Mouse (Mus musculus): Measurements from ENCODE around the gene Camkmt.

Camkmt gene

GRCm38 (mm10) chr17:85170541-85171255 lies 80.3 kb downstream of the Camkmt start:
- DNase-seq (ENCODE audit: low spot score), result no peak

GRCm38 (mm10) chr17:85171951-85172350 lies 81.6 kb downstream of the Camkmt start:
- no peak for DNase-seq (ENCODE audit: low spot score)

- DNase-seq (ENCODE audit: low spot score), result no peak
These were observed 86.9 kb downstream of the Camkmt start for GRCm38 (mm10) chr17:85177231-85177630.

- no peak for DNase-seq (ENCODE audit: low spot score)
These were observed 90.2 kb downstream of the Camkmt start for GRCm38 (mm10) chr17:85180471-85181060.

GRCm38 (mm10) chr17:85189227-85190127 lies 99.1 kb downstream of the Camkmt start:
- DNase-seq (ENCODE audit: low spot score), result peak; percentile 54

- no peak for DNase-seq (ENCODE audit: low spot score)
These were observed 99.7 kb downstream of the Camkmt start for GRCm38 (mm10) chr17:85190128-85190435.

GRCm38 (mm10) chr17:85193294-85193693 lies 102.9 kb downstream of the Camkmt start:
- DNase-seq (ENCODE audit: low spot score), result no peak

DNA sequence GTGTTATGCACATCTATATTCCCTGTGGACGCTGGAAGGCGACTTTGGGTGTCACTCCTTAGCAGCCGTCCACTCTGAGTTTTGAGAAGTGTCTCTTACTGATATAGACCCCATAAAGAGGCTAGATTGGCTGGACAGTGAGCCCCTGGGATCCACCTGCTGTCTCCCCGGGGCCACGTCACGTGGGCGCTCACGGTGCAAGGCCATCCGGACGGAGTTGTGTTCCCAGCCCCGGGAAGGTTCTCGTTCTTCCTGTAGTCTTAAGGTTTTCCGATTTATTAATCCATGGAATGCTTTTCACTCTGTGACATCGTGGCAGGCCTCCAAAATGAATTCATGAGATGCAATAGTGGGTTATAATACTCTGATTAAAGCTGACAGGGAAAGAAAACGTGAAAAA lies 108.4 kb downstream of the Camkmt start:
- no peak for DNase-seq (ENCODE audit: low spot score)

- no peak for DNase-seq (ENCODE audit: low spot score)
These were observed 109.0 kb downstream of the Camkmt start for GRCm38 (mm10) chr17:85199321-85199720.

- no peak for DNase-seq (ENCODE audit: low spot score)
These were observed 127.7 kb downstream of the Camkmt start for GRCm38 (mm10) chr17:85218054-85218453.

DNA sequence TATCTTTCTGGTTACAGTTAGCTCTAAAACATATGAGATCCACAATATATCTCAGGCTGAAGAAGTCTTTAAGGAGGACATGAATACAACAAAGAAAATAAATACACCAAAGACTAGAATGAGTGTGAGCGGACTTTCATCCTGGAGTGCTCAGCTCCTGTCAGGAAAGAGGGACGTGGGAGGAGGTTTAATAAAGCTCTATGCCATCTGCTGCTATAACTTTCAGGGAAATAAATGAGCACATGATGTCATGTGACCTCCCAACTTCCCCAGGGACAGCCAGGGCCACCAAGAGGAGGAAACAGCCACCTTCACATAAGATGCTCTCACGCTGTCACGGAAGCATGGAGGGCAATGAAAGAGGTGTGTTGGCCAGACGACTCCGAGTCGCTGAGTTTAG lies 151.8 kb downstream of the Camkmt start:
- DNase-seq (ENCODE audit: low spot score), result no peak

DNA sequence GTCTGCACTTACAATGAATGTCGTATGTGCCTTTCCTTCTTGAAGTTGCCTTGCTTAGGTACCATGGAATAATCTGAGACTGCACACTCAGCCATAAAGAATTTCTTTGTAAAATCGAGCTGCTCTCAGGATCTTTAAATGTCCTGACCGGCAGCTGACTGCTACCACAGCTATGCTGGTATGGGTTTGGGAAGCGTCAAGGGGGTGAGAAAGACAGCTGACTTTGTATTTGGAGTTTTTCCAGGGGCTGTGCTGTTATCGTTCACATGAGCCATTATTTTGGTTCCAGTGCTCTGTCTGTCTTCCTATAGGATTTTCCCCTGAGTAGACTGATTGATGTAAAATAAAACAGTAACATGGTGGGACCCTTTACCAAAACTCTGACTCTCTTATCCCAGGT lies 158.6 kb downstream of the Camkmt start:
- DNase-seq (ENCODE audit: low spot score), result no peak

- DNase-seq (ENCODE audit: low spot score), result no peak
These were observed 159.4 kb downstream of the Camkmt start for GRCm38 (mm10) chr17:85249744-85250143.

- DNase-seq (ENCODE audit: low spot score), result no peak
These were observed 166.6 kb downstream of the Camkmt start for GRCm38 (mm10) chr17:85256930-85257329.

GRCm38 (mm10) chr17:85257348-85257747 lies 167.0 kb downstream of the Camkmt start:
- DNase-seq (ENCODE audit: low spot score), result no peak

GRCm38 (mm10) chr17:85258703-85259341 lies 168.5 kb downstream of the Camkmt start:
- no peak for DNase-seq (ENCODE audit: low spot score)

DNA sequence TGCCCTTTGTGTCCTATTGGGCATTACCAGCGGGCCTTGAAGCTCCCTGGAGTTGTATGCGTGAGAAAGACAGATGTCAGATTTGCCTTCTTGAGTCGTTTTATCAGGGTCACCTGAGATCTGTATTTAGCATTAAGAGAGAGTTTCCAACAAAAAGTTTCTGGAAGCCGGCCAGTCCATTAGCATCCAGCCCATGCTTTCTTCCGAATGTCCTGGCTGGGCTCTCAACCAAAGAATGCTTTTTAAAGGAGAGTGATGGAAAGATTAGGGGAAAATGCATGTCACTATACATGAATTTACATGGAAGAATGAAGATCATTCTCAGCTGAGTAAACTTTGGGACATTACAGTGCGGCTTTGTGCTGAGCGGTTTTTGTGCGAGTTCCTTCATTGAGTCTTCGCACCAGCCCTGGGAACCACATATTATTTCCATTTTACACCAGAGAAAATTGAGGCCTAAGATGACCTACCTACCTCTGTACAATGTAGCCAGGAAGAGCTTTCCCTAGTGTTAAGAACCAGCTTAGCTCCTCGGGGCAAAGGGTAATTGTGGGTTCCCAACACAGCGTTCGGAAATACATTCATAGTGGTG lies 176.6 kb downstream of the Camkmt start:
- no peak for DNase-seq (ENCODE audit: low spot score)

DNA sequence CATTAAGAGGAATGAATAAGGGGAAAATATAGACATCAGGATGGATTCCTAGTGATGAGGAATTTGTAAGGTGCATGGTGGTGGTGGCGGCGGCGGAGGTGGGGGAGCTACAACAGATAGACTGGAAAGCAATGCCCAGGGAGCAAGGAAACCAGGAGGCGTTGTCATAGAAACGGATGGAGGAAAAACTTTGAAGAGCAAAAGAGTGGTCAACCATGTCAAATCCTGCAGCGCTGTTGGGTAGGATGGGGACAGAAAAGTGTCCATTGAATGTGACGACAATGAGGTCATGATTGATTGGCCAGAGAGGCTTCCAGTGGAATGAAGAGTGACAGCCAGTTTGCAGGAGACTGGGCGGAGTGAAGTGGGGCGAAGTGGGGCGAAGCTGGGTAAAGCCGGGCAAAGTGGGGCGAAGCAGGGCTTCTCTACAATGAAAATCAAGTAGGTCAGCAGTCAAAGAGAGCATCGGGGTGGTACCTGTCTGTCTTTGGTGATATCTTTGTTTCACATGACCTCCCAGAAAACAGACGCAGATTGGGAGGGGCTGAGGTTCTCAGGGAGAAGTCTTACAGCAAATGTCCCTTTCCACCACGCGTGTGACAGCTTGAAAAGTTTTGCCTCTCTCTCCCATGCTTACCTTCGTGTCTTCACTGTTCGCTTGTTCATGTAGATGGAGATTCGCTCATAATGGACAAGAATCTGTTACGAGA lies 181.3 kb downstream of the Camkmt start:
- DNase-seq (ENCODE audit: low spot score), result no peak

- DNase-seq (ENCODE audit: low spot score), result no peak
These were observed 189.4 kb downstream of the Camkmt start for GRCm38 (mm10) chr17:85279720-85280119.

DNA sequence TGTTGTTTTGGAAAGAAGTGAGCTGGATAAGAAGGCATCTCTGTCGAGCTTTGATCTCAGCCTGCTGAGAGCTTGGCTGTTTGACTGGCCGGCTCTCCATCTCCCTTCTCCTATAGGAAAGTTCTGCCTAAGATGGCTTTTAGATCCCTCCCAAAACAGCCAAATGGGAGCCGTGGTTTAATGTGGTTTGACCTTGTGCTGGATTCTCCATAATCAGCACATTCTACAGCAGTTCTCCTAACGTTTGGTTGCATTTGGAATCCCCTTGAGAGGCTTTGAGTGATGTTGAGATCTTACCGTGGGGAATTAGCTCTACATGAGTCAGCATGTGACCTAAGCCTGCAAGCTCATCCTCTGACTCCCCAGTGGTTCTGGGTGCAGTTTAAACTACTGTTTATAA lies 192.1 kb downstream of the Camkmt start:
- DNase-seq (ENCODE audit: low spot score), result no peak

DNA sequence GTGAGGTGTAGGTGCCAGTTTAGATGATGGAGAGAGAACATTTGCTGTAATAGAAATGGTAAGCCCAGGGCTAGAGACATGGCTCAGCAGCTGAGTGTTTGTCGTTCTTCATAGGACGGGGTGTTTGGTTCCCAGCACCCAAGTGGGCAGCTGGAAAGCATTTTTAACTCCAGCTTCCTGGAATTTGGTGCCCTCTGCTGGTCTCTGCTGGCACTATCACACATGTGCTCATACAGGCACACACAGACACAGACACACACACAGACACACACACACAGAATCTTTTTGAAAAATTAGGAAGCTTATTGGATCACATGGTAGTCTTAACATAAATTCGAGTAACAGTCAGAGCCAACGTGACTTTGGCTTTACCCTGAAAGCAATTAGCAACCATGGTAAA lies 200.8 kb downstream of the Camkmt start:
- no peak for DNase-seq (ENCODE audit: low spot score)

DNA sequence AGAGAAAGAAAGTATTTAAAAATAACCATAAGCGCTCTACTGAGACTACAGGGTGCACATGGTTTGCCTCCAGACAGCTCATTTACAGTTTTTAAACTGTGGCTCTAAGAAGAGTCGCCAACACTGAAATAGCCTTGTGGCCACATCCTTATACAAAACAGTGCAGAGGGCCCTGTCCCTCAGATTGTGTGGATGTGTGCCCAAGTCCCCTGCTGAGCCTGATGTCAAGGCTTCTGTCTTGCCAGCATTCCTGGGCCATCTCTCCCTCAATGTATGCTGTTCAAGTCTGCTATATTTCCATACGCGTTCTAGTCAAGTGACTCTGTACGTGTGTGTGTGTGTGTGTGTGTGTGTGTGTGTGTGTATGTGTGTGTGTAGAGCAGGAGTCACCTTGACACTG lies 201.2 kb downstream of the Camkmt start:
- no peak for DNase-seq (ENCODE audit: low spot score)
